Mouse (Mus musculus) heart, embryonic 12.5 days (tissue): ENCODE measurements around the gene Fh1. TPM values are rescaled to one million over a fixed set of nuclear protein-coding genes. Genes with fewer than 3 reads are reported as not detected.

Experiments
- ATAC-seq: fragments of 200-750 bp; cut with Nextera tagmentation; 2 replicates; pipeline ENCODE4 v1.8.0; 2017; ENCODE audit warnings: moderate TSS enrichment, moderate library complexity; ENCODE audit not compliant: insufficient number of reproducible peaks, low FRiP score
- H3K27ac ChIP-seq: fragments of 300-500 bp; sonication (generic); 2 replicates; pipeline ENCODE4 v1.5.1; 2016; ENCODE audit warnings: mild to moderate bottlenecking, moderate library complexity; ENCODE audit not compliant: poor library complexity, severe bottlenecking
- H3K27me3 ChIP-seq: fragments of 300-500 bp; sonication (generic); replicated peaks from 2 replicates; pipeline ENCODE4 v1.6.1; 2016; ENCODE audit warnings: mild to moderate bottlenecking, moderate library complexity
- H3K36me3 ChIP-seq: fragments of 300-500 bp; sonication (generic); 2 replicates; pipeline ENCODE4 v1.6.1; 2016; ENCODE audit warnings: mild to moderate bottlenecking, moderate library complexity
- H3K4me1 ChIP-seq: fragments of 300-500 bp; sonication (generic); replicated peaks from 2 replicates; pipeline ENCODE4 v1.6.1; 2016; ENCODE audit warnings: mild to moderate bottlenecking
- H3K4me2 ChIP-seq: fragments of 300-500 bp; sonication (generic); 2 replicates; pipeline ENCODE4 v1.6.1; 2016; ENCODE audit warnings: mild to moderate bottlenecking, moderate library complexity
- H3K4me3 ChIP-seq: fragments of 300-500 bp; sonication (generic); 2 replicates; pipeline ENCODE4 v1.5.1; 2016; ENCODE audit warnings: mild to moderate bottlenecking
- H3K9ac ChIP-seq: fragments of 300-500 bp; sonication (generic); 2 replicates; pipeline ENCODE4 v1.6.1; 2016; ENCODE audit warnings: mild to moderate bottlenecking, moderate library complexity
- H3K9me3 ChIP-seq: fragments of 300-500 bp; sonication (generic); replicated peaks from 2 replicates; pipeline ENCODE4 v1.6.1; 2016; ENCODE audit warnings: mild to moderate bottlenecking, moderate library complexity
- WGBS: fragments of 180-500 bp; shearing (Covaris S2); methylation state at CpG from one replicate; pipeline ENCODE4 v1.1.7; 2016; 5-methylcytosine and 5-hydroxymethylcytosine counted together
- polyA plus RNA-seq: library from polyadenylated mRNA; unstranded; fragments of >200 nt; fragmentation: Nextera tagmentation; extraction: Ambion mirVana; gene quantifications from 2 replicates; pipeline ENCODE4 v1.2.1, GENCODE M21; 2016

Fh1 gene
- polyA plus RNA-seq, 1 experiment from 2014 or later: 192 TPM

GRCm38 (mm10) chr1:175614992-175615391 lies 10.4 kb downstream of the Fh1 start:
- Histone ChIP-seq H3K36me3 (peaks cover 76% of the 10 kb centered on the region), H3K27me3 (no peaks in the 10 kb centered on the region), H3K4me2 (no peak overlapping the region), H3K27ac (no peak overlapping the region), H3K9me3 (no peaks in the 10 kb centered on the region), H3K4me1 (no peaks in the 10 kb centered on the region), H3K4me3 (no peak overlapping the region), H3K9ac (no peak overlapping the region)
- WGBS: 93% methylated on average over 9 of the region's 9 CpGs
- no peak for ATAC-seq

- Histone ChIP-seq H3K9me3 (no peaks in the 10 kb centered on the region), H3K27ac (no peak overlapping the region), H3K4me2 (no peak overlapping the region), H3K27me3 (no peaks in the 10 kb centered on the region), H3K9ac (no peak overlapping the region), H3K4me3 (no peak overlapping the region), H3K4me1 (no peaks in the 10 kb centered on the region), H3K36me3 (peaks cover 84% of the 10 kb centered on the region)
- WGBS: 92% methylated on average over 3 of the region's 3 CpGs
- ATAC-seq: no peak
These were observed 16.7 kb downstream of the Fh1 start for GRCm38 (mm10) chr1:175608708-175609107.

- Histone ChIP-seq H3K9ac (no peak overlapping the region), H3K36me3 (peaks cover 82% of the 10 kb centered on the region), H3K4me3 (no peak overlapping the region), H3K4me1 (no peaks in the 10 kb centered on the region), H3K27ac (no peak overlapping the region), H3K27me3 (no peaks in the 10 kb centered on the region), H3K4me2 (no peak overlapping the region), H3K9me3 (no peaks in the 10 kb centered on the region)
- 93% methylated on average over 18 of the region's 18 CpGs for WGBS
- ATAC-seq: no peak
These were observed 17.4 kb downstream of the Fh1 start for GRCm38 (mm10) chr1:175607838-175608585.

- Histone ChIP-seq H3K4me2 (no peak overlapping the region), H3K9me3 (no peaks in the 10 kb centered on the region), H3K27ac (no peak overlapping the region), H3K4me3 (no peak overlapping the region), H3K36me3 (peaks cover 81% of the 10 kb centered on the region), H3K27me3 (no peaks in the 10 kb centered on the region), H3K4me1 (no peaks in the 10 kb centered on the region), H3K9ac (no peak overlapping the region)
- 90% methylated on average over 6 of the region's 6 CpGs for WGBS
- ATAC-seq: no peak
These were observed 18.1 kb downstream of the Fh1 start for GRCm38 (mm10) chr1:175607308-175607707.

GRCm38 (mm10) chr1:175603390-175603789 lies 22.0 kb downstream of the Fh1 start:
- no peaks in the 10 kb centered on the region for H3K9me3 ChIP-seq
- no peak overlapping the region for H3K9ac ChIP-seq
- no peaks in the 10 kb centered on the region for H3K4me1 ChIP-seq
- no peaks in the 10 kb centered on the region for H3K27me3 ChIP-seq
- peaks cover 72% of the 10 kb centered on the region for H3K36me3 ChIP-seq
- no peak for ATAC-seq
- no peak overlapping the region for H3K27ac ChIP-seq
- no peak overlapping the region for H3K4me2 ChIP-seq
- WGBS: 73% methylated on average over 6 of the region's 6 CpGs
- H3K4me3 ChIP-seq: no peak overlapping the region

GRCm38 (mm10) chr1:175602231-175602630 lies 23.2 kb downstream of the Fh1 start:
- WGBS: 79% methylated on average over 11 of the region's 11 CpGs
- Histone ChIP-seq H3K36me3 (peaks cover 61% of the 10 kb centered on the region), H3K4me3 (no peak overlapping the region), H3K4me1 (no peaks in the 10 kb centered on the region), H3K27ac (no peak overlapping the region), H3K4me2 (no peak overlapping the region), H3K27me3 (no peaks in the 10 kb centered on the region), H3K9me3 (no peaks in the 10 kb centered on the region), H3K9ac (no peak overlapping the region)
- no peak for ATAC-seq

GRCm38 (mm10) chr1:175592832-175593231 lies 32.6 kb downstream of the Fh1 start:
- no peak for ATAC-seq
- H3K4me1 ChIP-seq: no peaks in the 10 kb centered on the region
- H3K36me3 ChIP-seq: 0 out of 2 replicates have a peak, but pooled peaks cover 3% of the 10 kb centered on the region
- no peak overlapping the region for H3K9ac ChIP-seq
- no peaks in the 10 kb centered on the region for H3K9me3 ChIP-seq
- 93% methylated on average over 1 of the region's 1 CpGs for WGBS
- H3K4me2 ChIP-seq: no peak overlapping the region
- no peak overlapping the region for H3K27ac ChIP-seq
- no peaks in the 10 kb centered on the region for H3K27me3 ChIP-seq
- H3K4me3 ChIP-seq: no peak overlapping the region

GRCm38 (mm10) chr1:175586656-175587055 lies 38.8 kb downstream of the Fh1 start:
- Histone ChIP-seq H3K9ac (no peak overlapping the region), H3K4me3 (no peak overlapping the region), H3K27ac (no peak overlapping the region), H3K27me3 (no peaks in the 10 kb centered on the region), H3K4me1 (no peaks in the 10 kb centered on the region), H3K4me2 (no peak overlapping the region), H3K36me3 (no peaks in the 10 kb centered on the region), H3K9me3 (no peaks in the 10 kb centered on the region)
- 71% methylated on average over 5 of the region's 5 CpGs for WGBS
- no peak for ATAC-seq

- H3K4me1 ChIP-seq: no peaks in the 10 kb centered on the region
- H3K36me3 ChIP-seq: no peaks in the 10 kb centered on the region
- H3K9me3 ChIP-seq: no peaks in the 10 kb centered on the region
- H3K27ac ChIP-seq: no peak overlapping the region
- no peak overlapping the region for H3K4me3 ChIP-seq
- H3K9ac ChIP-seq: no peak overlapping the region
- H3K27me3 ChIP-seq: no peaks in the 10 kb centered on the region
- 52% methylated on average over 2 of the region's 2 CpGs for WGBS
- no peak overlapping the region for H3K4me2 ChIP-seq
- ATAC-seq: no peak
These were observed 40.2 kb downstream of the Fh1 start for GRCm38 (mm10) chr1:175585267-175585666.

- Histone ChIP-seq H3K4me3 (no peak overlapping the region), H3K9ac (no peak overlapping the region), H3K4me2 (no peak overlapping the region), H3K9me3 (no peaks in the 10 kb centered on the region), H3K27me3 (no peaks in the 10 kb centered on the region), H3K4me1 (no peaks in the 10 kb centered on the region), H3K27ac (no peak overlapping the region), H3K36me3 (no peaks in the 10 kb centered on the region)
- WGBS: 80% methylated on average over 4 of the region's 4 CpGs
- no peak for ATAC-seq
These were observed 42.6 kb downstream of the Fh1 start for GRCm38 (mm10) chr1:175582799-175583198.

- no peaks in the 10 kb centered on the region for H3K9me3 ChIP-seq
- no peak overlapping the region for H3K4me3 ChIP-seq
- H3K27me3 ChIP-seq: no peaks in the 10 kb centered on the region
- H3K4me1 ChIP-seq: no peaks in the 10 kb centered on the region
- WGBS: 85% methylated on average over 7 of the region's 7 CpGs
- no peak overlapping the region for H3K9ac ChIP-seq
- H3K4me2 ChIP-seq: no peak overlapping the region
- ATAC-seq: no peak
- H3K36me3 ChIP-seq: no peaks in the 10 kb centered on the region
- H3K27ac ChIP-seq: no peak overlapping the region
These were observed 45.1 kb downstream of the Fh1 start for GRCm38 (mm10) chr1:175580346-175580745.
